In genomic region chr7:45299752-45300151, GRCm38 (mm10) we compare ENCODE assay signal across 8 mouse cellular contexts. TPM values are rescaled to one million over a fixed set of nuclear protein-coding genes. Genes with fewer than 3 reads are reported as not detected.
DNase-seq lines count a peak whose midpoint lies in the region; ATAC-seq and TF ChIP-seq lines count a peak whose summit lies in the region.

No protein-coding gene starts in this region.

- no peaks in the 10 kb centered on the region for H3K79me2 ChIP-seq in myocyte (ENCODE audit: control insufficient read depth, insufficient read depth)

- peak; percentile 80 for DNase-seq in 3T3-L1 (ENCODE audit: low read depth, low spot score)
- peak; percentile 88 for DNase-seq in NIH3T3 (ENCODE audit: low read depth)
- DNase-seq in embryonic facial prominence, embryonic 14.5 days (ENCODE audit: low spot score) = peak; percentile 84
- DNase-seq in liver = peak; percentile 58
- DNase-seq in stomach, postnatal 0 days (ENCODE audit: low spot score) = peak; percentile 78

- no peak for TF ChIP-seq EP300 in stomach, postnatal 0 days (optimal IDR thresholded peaks at IDR 0.05)

- H3K4me3 ChIP-seq in embryonic facial prominence, embryonic 14.5 days (ENCODE audit: low read depth, low read length) = no peak overlapping the region
- no peak overlapping the region for H3K4me3 ChIP-seq in heart, embryonic 13.5 days
- no peak overlapping the region for H3K4me3 ChIP-seq in kidney, embryonic 16.5 days (ENCODE audit: low read length)
- no peak overlapping the region for H3K4me3 ChIP-seq in myocyte
- no peak overlapping the region for H3K4me3 ChIP-seq in stomach, postnatal 0 days (ENCODE audit: low read depth, low read length)

- H3K27ac ChIP-seq in embryonic facial prominence, embryonic 14.5 days (replicated peaks; ENCODE audit: low read depth, low read length) = no peak overlapping the region
- H3K27ac ChIP-seq in heart, embryonic 13.5 days (replicated peaks) = no peak overlapping the region
- H3K27ac ChIP-seq in kidney, embryonic 16.5 days (ENCODE audit: low read length) = no peak overlapping the region
- H3K27ac ChIP-seq in stomach, postnatal 0 days (replicated peaks) = no peak overlapping the region

- H3K4me2 ChIP-seq in embryonic facial prominence, embryonic 14.5 days (ENCODE audit: low read depth, low read length) = no peak overlapping the region
- no peak overlapping the region for H3K4me2 ChIP-seq in heart, embryonic 13.5 days
- no peak overlapping the region for H3K4me2 ChIP-seq in kidney, embryonic 16.5 days (replicated peaks; ENCODE audit: low read depth, low read length)
- no peak overlapping the region for H3K4me2 ChIP-seq in myocyte (ENCODE audit: low read depth)
- no peak overlapping the region for H3K4me2 ChIP-seq in stomach, postnatal 0 days (replicated peaks; ENCODE audit: low read depth)

- H3ac ChIP-seq in myocyte (ENCODE audit: control insufficient read depth, insufficient read length) = no peak overlapping the region

- ATAC-seq in embryonic facial prominence, embryonic 14.5 days (ENCODE audit: low read depth) = peak; percentile 90
- ATAC-seq in heart, embryonic 13.5 days (ENCODE audit: extremely low read depth, insufficient number of reproducible peaks, low FRiP score, low TSS enrichment) = peak; percentile 59; the same call in 1 of the 2 replicates
- ATAC-seq in kidney, embryonic 16.5 days (ENCODE audit: low FRiP score, low TSS enrichment) = peak; percentile 92
- peak; percentile 83 for ATAC-seq in stomach, postnatal 0 days (ENCODE audit: low FRiP score, low TSS enrichment)

- no peak for TF ChIP-seq POLR2A in myocyte (IDR thresholded peaks at IDR 0.05; ENCODE audit: insufficient read length, low read depth)

- H3K4me1 ChIP-seq in embryonic facial prominence, embryonic 14.5 days (ENCODE audit: control insufficient read depth, insufficient read depth, low read length) = no peaks in the 10 kb centered on the region
- peaks cover 13% of the 10 kb centered on the region for H3K4me1 ChIP-seq in heart, embryonic 13.5 days
- peaks cover 2% of the 10 kb centered on the region for H3K4me1 ChIP-seq in kidney, embryonic 16.5 days (ENCODE audit: insufficient read depth, low read length)
- H3K4me1 ChIP-seq in stomach, postnatal 0 days (replicated peaks; ENCODE audit: control insufficient read depth, insufficient read depth) = no peaks in the 10 kb centered on the region

- peak; percentile 91 for TF ChIP-seq CTCF in stomach, postnatal 0 days (IDR thresholded peaks at IDR 0.05; ENCODE audit: low read depth)

- H3K9me3 ChIP-seq in embryonic facial prominence, embryonic 14.5 days (ENCODE audit: control insufficient read depth, low read length) = no peaks in the 10 kb centered on the region
- no peaks in the 10 kb centered on the region for H3K9me3 ChIP-seq in heart, embryonic 13.5 days
- H3K9me3 ChIP-seq in kidney, embryonic 16.5 days (ENCODE audit: low read length) = no peaks in the 10 kb centered on the region
- no peaks in the 10 kb centered on the region for H3K9me3 ChIP-seq in stomach, postnatal 0 days (ENCODE audit: control insufficient read depth, low read length)

- no peaks in the 10 kb centered on the region for H3K27me3 ChIP-seq in embryonic facial prominence, embryonic 14.5 days (replicated peaks; ENCODE audit: control insufficient read depth, insufficient read depth, low read length)
- no peaks in the 10 kb centered on the region for H3K27me3 ChIP-seq in heart, embryonic 13.5 days (replicated peaks)
- H3K27me3 ChIP-seq in kidney, embryonic 16.5 days (ENCODE audit: insufficient read depth, low read length) = no peaks in the 10 kb centered on the region
- no peaks in the 10 kb centered on the region for H3K27me3 ChIP-seq in myocyte (ENCODE audit: control insufficient read depth, insufficient read depth, insufficient read length)
- no peaks in the 10 kb centered on the region for H3K27me3 ChIP-seq in stomach, postnatal 0 days (ENCODE audit: control insufficient read depth, insufficient read depth, low read length)

- no peak overlapping the region for H3K9ac ChIP-seq in embryonic facial prominence, embryonic 14.5 days (ENCODE audit: low read depth, low read length)
- H3K9ac ChIP-seq in heart, embryonic 13.5 days = no peak overlapping the region
- no peak overlapping the region for H3K9ac ChIP-seq in kidney, embryonic 16.5 days (replicated peaks; ENCODE audit: low read length)
- H3K9ac ChIP-seq in stomach, postnatal 0 days (ENCODE audit: low read length) = no peak overlapping the region

- 12% methylated on average over 5 of the region's 5 CpGs for WGBS in embryonic facial prominence, embryonic 14.5 days
- 10% methylated on average over 5 of the region's 5 CpGs for WGBS in heart, embryonic 13.5 days
- WGBS in kidney, embryonic 16.5 days = 13% methylated on average over 5 of the region's 5 CpGs
- 3% methylated on average over 5 of the region's 5 CpGs for WGBS in stomach, postnatal 0 days

- H3K36me3 ChIP-seq in embryonic facial prominence, embryonic 14.5 days (ENCODE audit: control insufficient read depth, insufficient read depth, low read length) = peaks cover 17% of the 10 kb centered on the region; the same call in 1 of the 2 replicates
- peaks cover 21% of the 10 kb centered on the region for H3K36me3 ChIP-seq in heart, embryonic 13.5 days
- H3K36me3 ChIP-seq in kidney, embryonic 16.5 days (ENCODE audit: insufficient read depth, low read length) = no peaks in the 10 kb centered on the region
- H3K36me3 ChIP-seq in myocyte (ENCODE audit: control insufficient read depth, insufficient read depth) = no peaks in the 10 kb centered on the region
- H3K36me3 ChIP-seq in stomach, postnatal 0 days (ENCODE audit: control insufficient read depth, insufficient read depth, low read length) = peaks cover 9% of the 10 kb centered on the region

TF ChIP-seq in myocyte, 11 proteins besides CTCF, POLR2A, EP300 and RAD21:
- TF ChIP-seq MYOD1 (IDR thresholded peaks at IDR 0.05; ENCODE audit: control insufficient read depth in 1 of 3, insufficient read length in 2 of 3, low read depth in 2 of 3) = no peak
- no peak for TF ChIP-seq TCF3 (IDR thresholded peaks at IDR 0.05; ENCODE audit: insufficient read length, low read depth)
- TF ChIP-seq POLR2AphosphoS2 (IDR thresholded peaks at IDR 0.05; ENCODE audit: insufficient read length, low read depth) = peak; percentile 39
- TF ChIP-seq TCF12 (IDR thresholded peaks at IDR 0.05; ENCODE audit: insufficient read depth, poor library complexity, severe bottlenecking) = no peak

RNA-seq across cellular contexts. Expression of gene Slc6a21, which starts 22.4 kb away (rescaled TPM):
- polyA plus RNA-seq in embryonic facial prominence, embryonic 14.5 days (2014; fragmentation: Nextera tagmentation; extraction: Ambion mirVana) = not detected in 2 replicates
- polyA plus RNA-seq in heart, embryonic 13.5 days (2015; fragmentation: Nextera tagmentation; extraction: Ambion mirVana) = not detected in 2 replicates
- polyA plus RNA-seq in kidney, embryonic 16.5 days (2015; fragmentation: Nextera tagmentation; extraction: Ambion mirVana) = not detected in 2 replicates
- polyA plus RNA-seq in myocyte (2012; fragmentation: generic; extraction: Trizol) = not detected
- polyA plus RNA-seq in stomach, postnatal 0 days (2015; fragmentation: Nextera tagmentation; extraction: Ambion mirVana) = not detected in 2 replicates

RNA-seq across cellular contexts. Expression of gene Trpm4, which starts 33.8 kb away (rescaled TPM):
- 16.6 and 18.2 TPM in 2 replicates for polyA plus RNA-seq in embryonic facial prominence, embryonic 14.5 days (2014; fragmentation: Nextera tagmentation; extraction: Ambion mirVana)
- polyA plus RNA-seq in heart, embryonic 13.5 days (2015; fragmentation: Nextera tagmentation; extraction: Ambion mirVana) = 12.7 and 13.5 TPM in 2 replicates
- polyA plus RNA-seq in kidney, embryonic 16.5 days (2015; fragmentation: Nextera tagmentation; extraction: Ambion mirVana) = 22.3 and 23.6 TPM in 2 replicates
- polyA plus RNA-seq in myocyte (2012; fragmentation: generic; extraction: Trizol) = 27.3 TPM
- 22.7 and 23.7 TPM in 2 replicates for polyA plus RNA-seq in stomach, postnatal 0 days (2015; fragmentation: Nextera tagmentation; extraction: Ambion mirVana)

RNA-seq across cellular contexts. Expression of gene Hrc, which starts 35.3 kb away (rescaled TPM):
- polyA plus RNA-seq in embryonic facial prominence, embryonic 14.5 days (2014; fragmentation: Nextera tagmentation; extraction: Ambion mirVana) = 11.0 and 15.8 TPM in 2 replicates
- 24.2 and 27.7 TPM in 2 replicates for polyA plus RNA-seq in heart, embryonic 13.5 days (2015; fragmentation: Nextera tagmentation; extraction: Ambion mirVana)
- 1.7 and 1.8 TPM in 2 replicates for polyA plus RNA-seq in kidney, embryonic 16.5 days (2015; fragmentation: Nextera tagmentation; extraction: Ambion mirVana)
- 173 TPM for polyA plus RNA-seq in myocyte (2012; fragmentation: generic; extraction: Trizol)
- polyA plus RNA-seq in stomach, postnatal 0 days (2015; fragmentation: Nextera tagmentation; extraction: Ambion mirVana) = 0.80 and 0.85 TPM in 2 replicates

RNA-seq across cellular contexts. Expression of gene Slc6a16, which starts 58.9 kb away (rescaled TPM):
- 0.11 and 0.38 TPM in 2 replicates for polyA plus RNA-seq in embryonic facial prominence, embryonic 14.5 days (2014; fragmentation: Nextera tagmentation; extraction: Ambion mirVana)
- 0.27 and 0.41 TPM in 2 replicates for polyA plus RNA-seq in heart, embryonic 13.5 days (2015; fragmentation: Nextera tagmentation; extraction: Ambion mirVana)
- 0.28 and 0.30 TPM in 2 replicates for polyA plus RNA-seq in kidney, embryonic 16.5 days (2015; fragmentation: Nextera tagmentation; extraction: Ambion mirVana)
- polyA plus RNA-seq in myocyte (2012; fragmentation: generic; extraction: Trizol) = not detected
- polyA plus RNA-seq in stomach, postnatal 0 days (2015; fragmentation: Nextera tagmentation; extraction: Ambion mirVana) = 0.07 and 0.18 TPM in 2 replicates
